Mouse (Mus musculus) skeletal muscle tissue, adult 2 months (tissue): ENCODE data around the gene Hnrnpul1.

ENCODE experiments used
- DNase-seq: peaks from one replicate; pipeline ENCODE4 v3.0.0-alpha.2; 2012; ENCODE audit warnings: low read depth, low spot score

Gene Hnrnpul1

DNA sequence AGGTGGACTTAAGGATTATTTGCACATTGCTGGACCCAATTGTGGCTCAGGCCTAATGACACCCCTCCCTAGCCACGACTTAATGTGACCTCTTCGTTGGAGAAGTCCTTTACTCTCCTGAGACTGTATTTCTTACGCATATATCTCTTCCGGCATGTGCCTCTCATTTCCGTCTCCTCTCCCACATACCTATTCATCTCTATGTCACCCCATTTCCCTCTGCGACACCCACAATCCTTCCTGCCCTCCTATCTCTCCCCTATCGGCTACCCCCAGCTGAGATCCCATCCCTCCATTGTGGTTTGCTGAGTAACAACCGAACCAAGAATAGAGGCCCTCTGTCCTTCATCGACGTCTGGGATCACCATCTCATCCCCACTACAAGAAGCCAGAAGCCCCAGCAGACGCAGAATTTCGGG is 64.9 kb downstream of the Hnrnpul1 start:
- DNase-seq: no peak

GRCm38 (mm10) chr7:25688810-25689586 is 65.6 kb downstream of the Hnrnpul1 start:
- DNase-seq: peak; percentile 77

DNA sequence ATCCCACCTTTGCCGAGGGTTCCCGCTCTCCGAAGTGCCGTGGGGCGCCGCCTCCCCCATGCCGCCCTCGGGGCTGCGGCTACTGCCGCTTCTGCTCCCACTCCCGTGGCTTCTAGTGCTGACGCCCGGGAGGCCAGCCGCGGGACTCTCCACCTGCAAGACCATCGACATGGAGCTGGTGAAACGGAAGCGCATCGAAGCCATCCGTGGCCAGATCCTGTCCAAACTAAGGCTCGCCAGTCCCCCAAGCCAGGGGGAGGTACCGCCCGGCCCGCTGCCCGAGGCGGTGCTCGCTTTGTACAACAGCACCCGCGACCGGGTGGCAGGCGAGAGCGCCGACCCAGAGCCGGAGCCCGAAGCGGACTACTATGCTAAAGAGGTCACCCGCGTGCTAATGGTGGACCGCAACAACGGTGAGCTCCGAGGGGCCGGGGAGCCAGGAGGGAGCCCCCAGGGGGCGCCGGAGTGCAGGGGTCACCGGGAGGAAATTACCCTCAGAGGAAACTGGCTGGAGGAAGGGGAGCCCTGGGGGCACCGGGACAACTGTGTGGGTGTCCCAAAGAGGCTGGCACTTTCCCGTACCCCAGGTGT is 66.7 kb downstream of the Hnrnpul1 start:
- no peak for DNase-seq

GRCm38 (mm10) chr7:25686680-25687531 is 67.7 kb downstream of the Hnrnpul1 start, which contains the start of gene Tgfb1:
Gene Tgfb1 (plus strand): TSS chr7:25687002.
- DNase-seq: peak; percentile 62

DNA sequence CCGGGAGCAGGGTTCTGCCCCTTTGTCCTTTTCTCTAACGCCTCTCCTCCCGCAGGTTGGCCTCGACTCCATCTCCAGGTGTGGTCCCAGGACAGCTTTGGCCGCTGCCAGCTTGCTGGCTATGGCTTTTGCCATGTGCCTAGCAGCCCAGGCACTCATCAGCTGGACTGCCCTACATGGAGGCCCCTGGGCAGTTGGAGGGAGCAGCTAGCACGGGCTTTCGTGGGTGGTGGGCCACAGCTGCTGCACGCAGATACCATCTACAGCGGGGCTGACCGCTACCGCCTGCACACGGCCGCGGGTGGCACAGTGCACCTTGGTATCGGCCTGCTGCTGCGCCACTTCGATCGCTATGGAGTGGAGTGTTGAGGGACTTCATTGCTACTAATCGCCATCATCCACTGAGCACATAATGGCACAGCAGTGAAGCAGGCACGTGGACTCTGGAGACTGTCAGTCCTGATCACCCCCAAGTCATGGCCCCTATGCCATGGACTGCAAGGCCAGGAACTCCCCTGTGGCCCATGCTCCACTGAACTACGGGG is 68.6 kb downstream of the Hnrnpul1 start:
- no peak for DNase-seq

DNA sequence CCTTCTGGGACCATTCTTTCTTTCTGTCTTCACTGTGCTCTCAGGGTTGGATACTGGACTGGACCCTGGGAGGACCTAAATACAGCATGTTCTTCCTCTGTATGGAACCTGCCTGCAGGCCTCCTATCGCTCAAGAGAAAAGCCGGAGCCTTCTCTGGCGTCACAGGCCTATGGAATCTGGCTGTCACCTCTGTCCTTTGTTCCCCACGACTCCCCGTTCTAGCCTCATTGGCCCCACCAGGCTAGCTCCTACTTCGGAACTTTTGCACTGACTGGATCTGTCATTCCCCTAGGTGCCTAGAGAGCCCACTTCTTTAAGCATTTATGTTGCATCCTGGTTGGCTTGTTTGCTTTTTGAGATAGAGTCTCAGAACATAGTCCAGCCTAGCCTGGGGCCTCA is 69.9 kb downstream of the Hnrnpul1 start:
- no peak for DNase-seq

DNA sequence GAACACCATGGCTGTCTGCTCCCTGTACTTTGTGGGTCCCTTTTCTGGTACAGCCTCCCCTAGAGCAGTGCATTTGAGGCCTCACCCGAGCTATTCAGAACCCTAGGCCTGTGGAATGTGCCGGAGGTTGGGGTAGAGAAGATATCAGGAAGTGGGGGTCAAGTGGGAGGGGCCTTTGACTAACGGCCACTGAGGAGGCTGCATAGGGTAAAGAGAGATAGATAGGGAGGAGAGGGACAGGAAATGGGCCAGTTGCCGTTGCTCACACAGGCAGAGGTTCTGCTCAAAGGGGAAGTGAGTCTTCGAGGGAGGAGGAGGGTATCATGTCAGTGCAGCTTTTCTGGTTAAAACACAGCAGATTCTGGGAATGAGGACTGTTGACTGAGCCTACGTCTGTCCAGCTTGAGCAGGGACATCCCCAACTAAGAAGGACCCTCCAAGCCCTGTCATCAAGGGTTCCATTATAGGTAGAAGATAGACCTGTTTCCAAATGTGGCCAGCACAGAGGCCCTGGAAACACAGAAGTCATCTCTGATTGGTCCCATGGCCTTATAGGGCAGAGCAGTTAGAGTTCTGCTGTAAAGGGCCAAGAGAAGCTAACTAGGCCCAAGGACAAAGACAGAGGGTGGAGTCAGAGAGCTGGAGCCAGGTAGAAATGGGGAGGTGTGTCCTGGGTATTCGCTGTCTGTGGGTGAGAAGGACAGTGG is 70.9 kb downstream of the Hnrnpul1 start:
- DNase-seq: peak; percentile 46

DNA sequence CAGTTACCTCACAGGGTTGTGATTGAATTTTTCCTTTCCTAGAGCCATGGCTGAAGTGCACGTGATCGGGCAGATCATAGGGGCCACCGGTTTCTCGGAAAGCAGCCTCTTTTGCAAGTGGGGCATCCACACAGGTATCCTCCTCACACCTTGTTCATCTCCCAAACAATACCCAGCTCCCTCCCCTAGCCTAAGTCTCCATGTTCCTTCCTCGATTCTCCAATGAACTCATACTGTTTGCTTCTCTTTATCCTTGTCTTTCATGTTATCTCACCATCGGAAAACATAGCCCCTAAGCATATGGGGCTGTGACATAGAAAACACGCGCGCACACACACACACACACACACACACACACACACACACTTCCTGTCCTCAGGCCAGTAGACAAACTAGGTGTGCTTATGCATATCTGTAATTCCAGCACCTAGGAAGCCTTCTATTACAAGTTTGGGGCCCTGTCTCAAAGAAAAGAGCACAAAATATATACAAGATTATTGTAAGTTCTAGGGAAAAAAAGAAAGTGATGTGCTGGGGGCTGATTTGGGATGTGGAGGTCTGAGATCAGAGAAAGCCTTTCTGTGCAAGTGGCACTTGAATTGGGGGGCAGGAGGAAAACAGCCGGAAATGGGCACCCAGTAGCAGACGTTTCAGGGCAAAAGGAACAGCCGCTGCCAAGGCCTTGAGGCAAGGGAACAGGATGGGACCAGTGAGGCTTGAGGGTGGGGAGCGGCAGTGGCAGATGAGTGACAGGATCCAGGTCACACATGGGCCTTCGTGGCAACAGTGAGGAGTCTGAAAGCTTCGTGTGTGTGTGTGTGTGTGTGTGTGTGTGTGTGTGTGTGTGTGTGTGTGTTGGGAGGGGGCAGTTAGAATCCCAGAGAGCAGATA is 73.0 kb downstream of the Hnrnpul1 start:
- DNase-seq: no peak

DNA sequence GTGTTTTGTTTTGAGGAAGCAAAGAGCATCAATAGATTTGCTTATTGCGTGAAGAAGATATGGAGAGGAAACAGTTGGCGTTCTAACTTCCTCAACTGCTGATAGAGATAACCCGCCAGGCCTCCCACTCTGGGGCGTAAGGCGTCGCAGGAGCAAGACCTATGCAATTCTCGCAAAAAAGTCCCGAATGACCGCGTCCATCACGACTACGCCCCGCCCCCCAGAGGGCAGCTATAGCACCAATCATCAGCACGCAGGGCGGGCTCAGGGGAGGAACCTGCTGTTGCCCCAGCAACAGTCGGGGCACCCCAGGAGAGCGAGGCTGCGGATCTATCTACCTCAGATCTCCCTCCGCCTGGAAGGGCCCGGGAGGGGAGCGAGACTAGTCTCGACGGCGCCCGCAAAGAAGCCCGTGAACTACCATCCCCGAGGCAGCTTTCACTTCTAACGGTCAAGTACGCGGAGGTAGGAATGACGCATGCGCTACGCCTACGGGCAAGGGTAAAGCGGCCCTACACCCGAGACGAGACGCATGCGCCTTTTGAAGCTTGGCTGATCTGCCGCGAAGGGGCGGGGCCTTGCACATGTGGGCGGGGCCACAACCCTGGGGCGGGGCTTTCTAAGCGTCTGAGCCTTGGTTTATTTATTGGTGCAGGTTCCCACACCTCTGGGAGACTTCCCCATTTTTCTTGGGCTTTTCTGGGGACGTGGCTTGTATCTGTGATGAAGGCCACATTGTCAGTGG is 73.9 kb downstream of the Hnrnpul1 start, which contains the start of gene B9d2:
TSS of gene B9d2 (plus strand) at position 267 of the 745 bp plus-strand sequence.
- peak; percentile 94 for DNase-seq

DNA sequence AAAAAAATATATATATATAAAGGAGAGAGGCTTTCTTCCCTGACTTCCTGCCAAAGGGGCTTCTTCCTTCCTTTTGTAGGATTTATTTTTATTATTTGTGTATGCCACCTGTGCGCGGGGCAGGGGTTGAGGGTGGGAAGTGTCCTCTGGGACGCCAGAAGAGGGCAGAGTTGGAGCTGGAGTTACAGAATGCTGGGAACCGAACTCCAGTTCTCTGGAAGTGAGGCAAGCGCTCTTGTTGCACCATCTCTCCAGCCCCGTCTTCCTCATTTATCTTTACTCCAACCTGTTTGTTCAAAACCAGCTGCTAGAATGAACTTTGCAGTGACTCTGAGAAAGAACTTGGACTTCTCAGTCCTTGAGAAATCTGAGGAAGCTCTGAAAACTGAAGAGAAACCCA is 74.6 kb downstream of the Hnrnpul1 start:
- no peak for DNase-seq

GRCm38 (mm10) chr7:25677013-25677412 is 77.5 kb downstream of the Hnrnpul1 start:
- no peak for DNase-seq

GRCm38 (mm10) chr7:25676085-25676781 is 78.3 kb downstream of the Hnrnpul1 start:
- peak; percentile 60 for DNase-seq

- no peak for DNase-seq
Observed at GRCm38 (mm10) chr7:25675405-25675804, 79.2 kb downstream of the Hnrnpul1 start.

GRCm38 (mm10) chr7:25674719-25675300 is 79.7 kb downstream of the Hnrnpul1 start, which contains the start of gene Tmem91:
Gene Tmem91 (minus strand): TSS chr7:25675166.
- DNase-seq: no peak

- no peak for DNase-seq
Observed at GRCm38 (mm10) chr7:25674297-25674696, 80.3 kb downstream of the Hnrnpul1 start.

GRCm38 (mm10) chr7:25672442-25672841 is 82.1 kb downstream of the Hnrnpul1 start:
- DNase-seq: no peak

DNA sequence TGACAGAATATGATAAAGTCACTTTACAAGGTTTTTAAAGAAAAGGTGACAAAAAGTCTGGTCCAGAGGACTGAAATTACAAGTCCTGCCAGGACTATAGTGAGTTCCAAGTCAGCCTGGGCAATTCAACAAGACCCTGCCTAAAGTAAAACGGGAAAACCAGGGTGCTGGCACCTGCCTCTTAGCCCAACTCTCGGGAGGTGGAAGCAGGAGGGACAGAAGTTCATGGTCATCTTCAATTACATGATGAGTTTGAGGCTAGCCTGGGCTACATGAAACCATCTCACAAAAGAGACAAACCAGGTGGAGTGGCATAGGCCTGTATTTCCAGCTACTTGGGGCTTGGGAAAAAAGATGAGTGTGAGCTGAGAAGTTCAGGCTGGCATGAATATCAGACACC is 82.9 kb downstream of the Hnrnpul1 start:
- DNase-seq: no peak
